Mouse (Mus musculus) ES-Bruce4 (cell line): ENCODE results near the gene Ins2.

Source experiments
- CTCF ChIP-seq: IDR thresholded peaks from one replicate; pipeline ENCODE4 v1.8.1; 2011; ENCODE audit warnings: low read depth, low read length
- EP300 ChIP-seq: IDR thresholded peaks from 2 replicates; pipeline ENCODE4 v1.6.1; 2011; ENCODE audit warnings: low read depth, low read length; ENCODE audit not compliant: insufficient read depth

DNA sequence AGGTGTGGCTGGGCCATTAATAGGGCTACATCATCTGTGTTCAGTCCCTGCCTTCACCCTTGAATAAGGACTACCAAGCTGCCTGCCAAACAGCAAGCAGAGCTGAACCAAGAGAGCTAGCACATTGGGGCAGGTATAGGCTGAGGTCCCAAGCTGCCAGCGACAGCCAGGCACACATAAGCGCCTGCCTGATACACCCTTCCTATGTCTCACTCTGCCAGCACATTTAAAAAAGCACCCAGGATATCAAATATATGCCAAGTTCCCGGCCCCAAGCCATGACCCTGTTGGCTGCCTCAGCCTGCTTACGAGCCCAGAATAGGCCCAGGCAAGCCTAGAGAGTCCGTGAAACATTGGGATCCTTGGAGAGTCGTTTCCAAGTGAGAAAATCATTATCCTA, 113.4 kb downstream of the Ins2 start:
- TF ChIP-seq CTCF (no peak), EP300 (no peak)
